Mouse (Mus musculus) cerebellum, postnatal 10 days (tissue): Measurements from ENCODE around the gene Adcyap1.
A peak's percentile ranks its signal among the peaks of the same experiment; 100 is the strongest.

ENCODE experiments used
- DNase-seq, 2 experiments: peaks; one replicate each; pipeline ENCODE4 v3.0.0; 2021; ENCODE audit warnings: mixed read lengths in 2 of 2

Gene Adcyap1

DNA sequence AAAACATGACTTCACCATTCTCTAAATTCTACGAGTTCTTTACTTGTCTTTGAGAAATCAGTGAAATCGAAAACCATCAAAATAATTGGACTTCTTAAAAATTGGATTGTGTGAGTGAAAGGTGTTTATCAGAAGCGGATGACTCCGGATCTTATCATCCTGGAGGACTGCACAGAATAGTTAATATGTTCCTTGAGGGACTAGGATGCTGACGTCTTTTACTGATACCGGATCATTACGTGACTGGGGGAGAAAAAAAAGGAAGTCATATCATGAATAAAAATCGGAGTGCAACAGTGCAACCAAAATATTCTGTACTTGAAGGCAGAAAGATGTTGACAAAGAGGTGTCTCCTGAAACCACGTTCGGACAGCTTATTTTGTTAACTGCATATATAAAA is at the start of gene Adcyap1:
Gene Adcyap1 (plus strand): TSS at position 301 of the 400 bp plus-strand sequence.
- DNase-seq: no peak

GRCm38 (mm10) chr17:93158280-93158851 is 40.5 kb upstream of the Adcyap1 start:
- peak; percentile 79 to 84 for DNase-seq

- no peak for DNase-seq
Observed at GRCm38 (mm10) chr17:93169572-93169971, 29.2 kb upstream of the Adcyap1 start.

DNA sequence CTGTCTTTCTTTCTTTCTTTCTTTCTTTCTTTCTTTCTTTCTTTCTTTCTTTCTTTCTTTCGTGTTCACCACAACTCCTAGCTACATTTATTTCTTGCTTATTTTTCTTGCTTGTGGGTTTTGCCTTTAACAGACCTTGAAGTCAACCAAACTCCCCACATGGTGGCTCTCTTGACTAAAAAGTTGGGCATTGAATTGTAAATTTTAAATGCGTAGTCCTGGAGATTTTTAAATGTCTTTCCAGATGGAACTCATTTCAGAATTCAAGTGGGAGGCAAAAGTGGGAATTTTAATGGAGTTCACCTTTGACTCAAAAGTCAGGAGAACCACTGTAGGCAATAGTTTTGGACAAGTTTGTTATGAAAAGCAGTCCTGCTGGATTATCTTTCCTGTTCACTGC is 2.0 kb upstream of the Adcyap1 start:
- peak; percentile 37 to 42 for DNase-seq

DNA sequence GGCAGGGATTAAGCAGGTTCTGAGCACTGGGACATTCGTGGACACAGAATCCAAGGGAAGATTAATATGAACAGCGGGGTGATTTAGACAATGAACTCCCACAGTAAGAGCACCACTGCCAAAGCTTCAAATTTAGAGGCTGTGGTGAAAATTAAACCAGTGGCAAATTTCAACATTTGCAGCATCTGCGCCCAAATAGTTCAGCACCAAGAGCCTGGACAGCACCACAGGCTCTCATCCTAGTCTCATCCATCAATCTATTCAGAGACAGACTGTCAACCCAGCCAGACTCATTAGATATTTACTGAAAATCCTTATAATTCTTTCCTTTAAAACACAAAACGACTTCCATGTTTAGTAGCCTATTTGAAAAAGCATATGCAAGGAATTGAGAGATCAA is 604 bp upstream of the Adcyap1 start:
- peak in 1 of 2 experiments; percentile 2 for DNase-seq

GRCm38 (mm10) chr17:93199218-93199617 is 401 bp downstream of the Adcyap1 start:
- peak; percentile 24 to 26 for DNase-seq

DNA sequence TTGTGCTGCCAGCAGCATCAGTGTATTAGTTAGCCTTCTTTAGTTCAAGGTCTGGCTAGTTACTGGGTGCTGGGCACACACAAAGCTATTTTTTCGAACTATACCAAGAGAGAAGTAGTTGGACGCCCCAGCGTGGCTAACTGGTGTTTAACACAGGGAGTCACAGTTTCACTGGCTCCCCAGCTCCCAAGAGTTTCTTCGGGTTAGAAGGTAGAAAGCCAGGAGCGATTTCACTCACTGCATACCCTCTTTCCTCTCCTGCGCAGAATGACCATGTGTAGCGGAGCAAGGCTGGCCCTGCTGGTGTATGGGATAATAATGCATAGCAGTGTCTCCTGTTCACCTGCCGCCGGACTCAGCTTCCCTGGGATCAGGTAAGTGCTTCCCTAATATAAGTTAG is 930 bp downstream of the Adcyap1 start:
- DNase-seq: peak; percentile 10 to 19

- DNase-seq: peak; percentile 63 to 67
Observed at GRCm38 (mm10) chr17:93200386-93201264, 1.8 kb downstream of the Adcyap1 start.

DNA sequence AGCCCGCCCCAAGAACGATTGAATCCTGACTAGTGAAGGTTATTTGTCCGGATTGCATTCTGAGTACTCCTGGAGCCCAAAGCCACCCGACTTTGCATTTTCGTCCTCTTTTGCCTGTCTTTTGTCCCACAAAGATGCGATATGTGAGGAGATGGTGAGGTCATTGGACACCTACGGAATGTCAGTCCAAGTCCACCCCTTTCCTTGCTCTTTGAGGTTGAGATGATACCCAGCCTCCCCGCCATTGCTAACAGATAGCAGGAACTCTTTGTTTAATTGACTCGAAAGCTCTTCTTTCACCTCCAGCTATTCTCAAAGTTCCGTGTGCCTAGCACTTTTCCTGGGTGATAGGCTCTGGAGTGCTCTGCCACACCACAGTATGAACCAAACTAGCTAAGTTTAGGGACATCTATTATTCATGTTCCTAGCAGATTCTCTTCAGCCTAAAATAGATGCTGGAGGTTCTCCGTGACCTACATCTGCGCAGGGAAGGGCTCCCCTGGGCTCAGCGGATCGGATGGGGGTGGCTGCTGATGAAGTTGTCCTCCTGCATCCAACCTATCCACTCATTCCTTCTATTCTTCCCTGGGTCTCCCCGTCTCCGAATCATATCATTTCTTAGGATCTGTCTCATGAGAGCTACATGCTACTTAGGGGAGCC is 2.6 kb downstream of the Adcyap1 start:
- peak in 1 of 2 experiments; percentile 8 for DNase-seq

GRCm38 (mm10) chr17:93202165-93203075 is 3.6 kb downstream of the Adcyap1 start:
- DNase-seq: peak; percentile 38 to 51

DNA sequence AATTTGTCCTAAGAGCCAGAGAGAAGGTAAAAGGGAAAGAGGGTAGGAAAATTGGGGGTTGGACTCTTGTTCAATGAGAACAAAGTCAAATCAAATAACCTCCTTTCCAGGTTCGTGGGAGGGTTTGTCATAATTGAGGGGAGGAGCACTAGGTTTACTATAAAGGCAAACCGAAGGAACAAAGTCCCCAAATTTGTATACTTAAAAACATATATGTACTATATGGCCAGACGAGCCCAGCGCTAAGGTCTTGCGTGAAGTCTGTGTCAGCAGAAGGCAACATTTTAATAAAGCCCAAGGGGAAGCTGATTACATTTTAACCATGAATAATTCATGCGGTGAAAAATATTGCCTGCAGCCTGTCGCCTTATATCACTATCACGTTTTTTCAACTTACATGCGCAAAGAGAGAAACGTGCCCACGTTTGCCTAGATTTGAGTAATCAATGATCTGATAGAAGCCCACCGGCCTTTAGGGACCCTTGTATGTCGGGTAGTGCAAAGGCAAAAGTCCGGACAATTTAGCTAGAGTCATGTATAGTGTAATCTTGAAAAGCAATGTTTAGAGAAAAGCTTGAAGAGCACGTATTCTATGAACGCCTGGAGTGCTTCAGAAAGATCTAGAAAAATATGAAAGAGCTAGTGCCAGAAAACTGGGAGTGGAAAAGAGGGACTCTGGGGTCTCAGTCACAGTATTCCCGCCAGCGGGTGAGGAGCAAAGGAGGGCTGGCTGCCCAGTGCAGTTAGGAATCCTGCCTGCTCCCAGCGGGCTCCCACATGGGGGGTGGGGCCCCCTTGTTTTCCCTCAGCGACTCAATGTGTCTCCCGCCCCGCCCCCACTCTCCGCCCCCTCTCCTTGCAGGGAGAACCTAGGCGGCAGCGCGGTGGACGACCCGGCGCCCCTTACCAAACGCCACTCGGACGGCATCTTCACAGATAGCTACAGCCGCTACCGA is 4.5 kb downstream of the Adcyap1 start:
- peak; percentile 66 to 74 for DNase-seq

GRCm38 (mm10) chr17:93217785-93218184 is 19.0 kb downstream of the Adcyap1 start:
- no peak for DNase-seq

DNA sequence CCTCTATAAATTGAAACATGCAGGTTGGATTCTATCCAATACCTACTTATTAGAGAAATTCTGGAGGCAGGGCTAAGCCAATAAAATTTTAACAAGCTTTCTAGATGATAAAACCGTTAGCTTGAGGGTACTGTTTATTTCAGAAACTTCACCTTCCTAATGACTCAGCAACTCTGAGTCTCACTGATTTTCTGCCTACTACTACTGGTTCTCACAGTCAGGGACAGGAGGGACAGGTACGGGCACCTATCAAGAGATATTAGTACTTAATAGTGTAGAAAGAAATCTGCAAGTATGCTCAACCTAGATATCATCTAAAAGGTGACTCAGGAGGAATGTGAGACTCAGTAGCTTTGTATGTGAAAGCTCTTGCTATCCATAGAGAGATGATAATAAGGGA is 19.8 kb downstream of the Adcyap1 start:
- DNase-seq: no peak

DNA sequence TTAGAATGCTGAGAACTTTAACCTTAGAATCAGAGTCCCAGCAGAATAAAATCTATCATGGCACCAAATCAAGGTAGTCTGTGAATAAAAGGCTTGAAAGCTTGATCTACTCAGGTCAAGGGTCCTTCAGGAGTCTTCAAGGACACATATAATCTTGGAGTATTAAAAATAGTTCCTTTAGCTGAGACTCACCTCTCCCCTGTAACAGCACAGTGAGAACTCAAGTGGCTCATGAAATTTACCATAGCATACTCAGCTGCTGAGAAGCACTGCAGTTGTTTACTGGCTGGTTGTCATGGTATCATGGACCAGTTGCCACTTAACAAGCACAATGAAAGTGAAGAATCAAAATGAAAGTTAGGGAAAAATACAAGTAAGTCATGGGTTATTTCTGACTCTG is 38.5 kb downstream of the Adcyap1 start:
- no peak for DNase-seq
